Mouse (Mus musculus): ENCODE data around the gene Nsmf. TPM values are rescaled to one million over a fixed set of nuclear protein-coding genes. Genes with fewer than 3 reads are reported as not detected.

The Nsmf gene
- polyA plus RNA-seq (2014; fragmentation: Illumina TruSeq; extraction: RNeasy Lipid Tissue Mini Kit (QIAGEN cat#74804); ENCODE audit: low read depth, low replicate concordance) = 3.6 TPM

GRCm38 (mm10) chr2:25054221-25055067, at the start of gene Nsmf:
Nsmf (plus strand) TSS chr2:25054355.

GRCm38 (mm10) chr2:25080076-25080475, 25.9 kb downstream of the Nsmf start, which contains the start of gene Entpd8:
Entpd8 (plus strand) TSS chr2:25080304.

GRCm38 (mm10) chr2:25095109-25095850, 41.1 kb downstream of the Nsmf start, which contains the start of gene Noxa1:
Noxa1 (minus strand) TSS chr2:25095149.

Other genes starting within 250 kb of the Nsmf start
- gene Ehmt1, start 134.7 kb upstream of the Nsmf start, polyA plus RNA-seq (2014; fragmentation: Illumina TruSeq; extraction: RNeasy Lipid Tissue Mini Kit (QIAGEN cat#74804); ENCODE audit: low read depth, low replicate concordance) = 5.0 TPM
- gene Arrdc1, start 119.1 kb upstream of the Nsmf start, polyA plus RNA-seq (2014; fragmentation: Illumina TruSeq; extraction: RNeasy Lipid Tissue Mini Kit (QIAGEN cat#74804); ENCODE audit: low read depth, low replicate concordance) = 0.83 TPM
- gene Zmynd19, start 104.6 kb upstream of the Nsmf start, polyA plus RNA-seq (2014; fragmentation: Illumina TruSeq; extraction: RNeasy Lipid Tissue Mini Kit (QIAGEN cat#74804); ENCODE audit: low read depth, low replicate concordance) = 26.5 TPM
- 4.9 TPM for gene Dph7, start 92.0 kb upstream of the Nsmf start, polyA plus RNA-seq (2014; fragmentation: Illumina TruSeq; extraction: RNeasy Lipid Tissue Mini Kit (QIAGEN cat#74804); ENCODE audit: low read depth, low replicate concordance)
- 50.8 TPM for gene Mrpl41, start 79.3 kb upstream of the Nsmf start, polyA plus RNA-seq (2014; fragmentation: Illumina TruSeq; extraction: RNeasy Lipid Tissue Mini Kit (QIAGEN cat#74804); ENCODE audit: low read depth, low replicate concordance)
- gene Pnpla7, start 78.3 kb upstream of the Nsmf start, polyA plus RNA-seq (2014; fragmentation: Illumina TruSeq; extraction: RNeasy Lipid Tissue Mini Kit (QIAGEN cat#74804); ENCODE audit: low read depth, low replicate concordance) = 34.9 TPM
- gene Entpd8, start 25.9 kb downstream of the Nsmf start, polyA plus RNA-seq (2014; fragmentation: Illumina TruSeq; extraction: RNeasy Lipid Tissue Mini Kit (QIAGEN cat#74804); ENCODE audit: low read depth, low replicate concordance) = 0.20 TPM
- not detected for gene Noxa1, start 40.8 kb downstream of the Nsmf start, polyA plus RNA-seq (2014; fragmentation: Illumina TruSeq; extraction: RNeasy Lipid Tissue Mini Kit (QIAGEN cat#74804); ENCODE audit: low read depth, low replicate concordance)
- gene Nrarp, start 126.4 kb downstream of the Nsmf start, polyA plus RNA-seq (2014; fragmentation: Illumina TruSeq; extraction: RNeasy Lipid Tissue Mini Kit (QIAGEN cat#74804); ENCODE audit: low read depth, low replicate concordance) = 1.2 TPM
- gene Tor4a, start 142.5 kb downstream of the Nsmf start, polyA plus RNA-seq (2014; fragmentation: Illumina TruSeq; extraction: RNeasy Lipid Tissue Mini Kit (QIAGEN cat#74804); ENCODE audit: low read depth, low replicate concordance) = 0.17 TPM
- 4.2 TPM for gene Nelfb, start 157.1 kb downstream of the Nsmf start, polyA plus RNA-seq (2014; fragmentation: Illumina TruSeq; extraction: RNeasy Lipid Tissue Mini Kit (QIAGEN cat#74804); ENCODE audit: low read depth, low replicate concordance)
- 21.6 TPM for gene Stpg3, start 160.3 kb downstream of the Nsmf start, polyA plus RNA-seq (2014; fragmentation: Illumina TruSeq; extraction: RNeasy Lipid Tissue Mini Kit (QIAGEN cat#74804); ENCODE audit: low read depth, low replicate concordance)
- 145 TPM for gene Fam166a, start 164.4 kb downstream of the Nsmf start, polyA plus RNA-seq (2014; fragmentation: Illumina TruSeq; extraction: RNeasy Lipid Tissue Mini Kit (QIAGEN cat#74804); ENCODE audit: low read depth, low replicate concordance)
- gene Tubb4b, start 170.3 kb downstream of the Nsmf start, polyA plus RNA-seq (2014; fragmentation: Illumina TruSeq; extraction: RNeasy Lipid Tissue Mini Kit (QIAGEN cat#74804); ENCODE audit: low read depth, low replicate concordance) = 327 TPM
- not detected for gene Slc34a3, start 180.0 kb downstream of the Nsmf start, polyA plus RNA-seq (2014; fragmentation: Illumina TruSeq; extraction: RNeasy Lipid Tissue Mini Kit (QIAGEN cat#74804); ENCODE audit: low read depth, low replicate concordance)
- gene Rnf224, start 182.4 kb downstream of the Nsmf start, polyA plus RNA-seq (2014; fragmentation: Illumina TruSeq; extraction: RNeasy Lipid Tissue Mini Kit (QIAGEN cat#74804); ENCODE audit: low read depth, low replicate concordance) = not detected
- gene Rnf208, start 187.9 kb downstream of the Nsmf start, polyA plus RNA-seq (2014; fragmentation: Illumina TruSeq; extraction: RNeasy Lipid Tissue Mini Kit (QIAGEN cat#74804); ENCODE audit: low read depth, low replicate concordance) = not detected
- gene Cysrt1, start 188.1 kb downstream of the Nsmf start, polyA plus RNA-seq (2014; fragmentation: Illumina TruSeq; extraction: RNeasy Lipid Tissue Mini Kit (QIAGEN cat#74804); ENCODE audit: low read depth, low replicate concordance) = not detected
- 1.1 TPM for gene AL732309.1, start 192.5 kb downstream of the Nsmf start, polyA plus RNA-seq (2014; fragmentation: Illumina TruSeq; extraction: RNeasy Lipid Tissue Mini Kit (QIAGEN cat#74804); ENCODE audit: low read depth, low replicate concordance)
- gene Tmem203, start 201.1 kb downstream of the Nsmf start, polyA plus RNA-seq (2014; fragmentation: Illumina TruSeq; extraction: RNeasy Lipid Tissue Mini Kit (QIAGEN cat#74804); ENCODE audit: low read depth, low replicate concordance) = 0.80 TPM
- gene Tprn, start 208.3 kb downstream of the Nsmf start, polyA plus RNA-seq (2014; fragmentation: Illumina TruSeq; extraction: RNeasy Lipid Tissue Mini Kit (QIAGEN cat#74804); ENCODE audit: low read depth, low replicate concordance) = 24.4 TPM
- 4.1 TPM for gene Ssna1, start 218.1 kb downstream of the Nsmf start, polyA plus RNA-seq (2014; fragmentation: Illumina TruSeq; extraction: RNeasy Lipid Tissue Mini Kit (QIAGEN cat#74804); ENCODE audit: low read depth, low replicate concordance)
- gene Anapc2, start 218.1 kb downstream of the Nsmf start, polyA plus RNA-seq (2014; fragmentation: Illumina TruSeq; extraction: RNeasy Lipid Tissue Mini Kit (QIAGEN cat#74804); ENCODE audit: low read depth, low replicate concordance) = 3.3 TPM
- not detected for gene Tmem210, start 233.8 kb downstream of the Nsmf start, polyA plus RNA-seq (2014; fragmentation: Illumina TruSeq; extraction: RNeasy Lipid Tissue Mini Kit (QIAGEN cat#74804); ENCODE audit: low read depth, low replicate concordance)
- gene Lrrc26, start 235.6 kb downstream of the Nsmf start, polyA plus RNA-seq (2014; fragmentation: Illumina TruSeq; extraction: RNeasy Lipid Tissue Mini Kit (QIAGEN cat#74804); ENCODE audit: low read depth, low replicate concordance) = not detected